Mouse (Mus musculus) left cerebral cortex, adult 8-10 months (tissue): ENCODE results near the gene Pak1ip1. TPM values are rescaled to one million over a fixed set of nuclear protein-coding genes. Genes with fewer than 3 reads are reported as not detected.

Source experiments
- DNase-seq, 2 experiments: peaks; one replicate each; pipeline ENCODE4 v3.0.0; 2022; ENCODE audit warnings: low spot score in 2 of 2
- total RNA-seq, 4 experiments: library from RNA; stranded (reverse); gene quantifications; 2 replicates each; pipeline ENCODE4 v1.2.4; 2022

The Pak1ip1 gene
- total RNA-seq, 4 experiments from 2014 or later, result 37.6 to 41.1 (median 40.2) TPM

DNA sequence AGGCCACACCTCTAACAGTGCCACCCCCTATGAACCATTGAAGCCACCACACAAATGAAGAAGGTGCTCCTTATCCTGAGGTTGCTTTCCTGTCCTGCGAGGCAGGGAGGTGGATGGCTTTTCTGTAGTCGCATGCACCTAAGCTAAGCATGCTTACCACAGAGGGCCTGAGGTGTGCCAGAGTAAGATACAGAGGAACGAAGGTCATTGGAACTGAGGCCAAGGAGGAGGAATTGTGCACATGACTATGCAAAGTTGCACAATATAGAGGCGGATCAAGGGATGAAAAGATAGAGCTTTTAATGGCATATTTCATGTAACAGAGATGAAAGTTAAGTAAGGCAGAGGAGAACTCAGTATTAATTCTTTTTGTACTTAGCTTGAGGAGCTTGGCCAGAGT lies 5.4 kb downstream of the Pak1ip1 start:
- no peak for DNase-seq

DNA sequence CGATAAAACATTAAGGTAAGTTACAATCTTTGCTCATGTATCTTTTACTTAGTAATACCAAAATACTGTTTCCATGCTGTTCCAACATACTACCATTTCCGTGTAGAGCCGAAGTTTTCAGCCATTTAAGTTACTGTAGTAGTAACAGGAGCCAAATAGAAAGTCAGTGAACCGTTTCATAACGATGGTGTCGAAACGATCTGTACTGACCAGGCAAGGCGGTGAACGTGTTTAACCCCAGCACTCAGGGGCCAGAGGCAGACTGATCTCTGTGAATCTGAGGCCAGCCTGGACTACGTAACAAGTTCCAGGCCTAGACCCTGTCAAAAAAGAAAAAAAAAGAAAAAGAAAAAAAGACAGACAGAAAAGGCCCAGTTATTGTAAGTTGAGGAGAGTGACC lies 7.4 kb downstream of the Pak1ip1 start:
- no peak for DNase-seq

DNA sequence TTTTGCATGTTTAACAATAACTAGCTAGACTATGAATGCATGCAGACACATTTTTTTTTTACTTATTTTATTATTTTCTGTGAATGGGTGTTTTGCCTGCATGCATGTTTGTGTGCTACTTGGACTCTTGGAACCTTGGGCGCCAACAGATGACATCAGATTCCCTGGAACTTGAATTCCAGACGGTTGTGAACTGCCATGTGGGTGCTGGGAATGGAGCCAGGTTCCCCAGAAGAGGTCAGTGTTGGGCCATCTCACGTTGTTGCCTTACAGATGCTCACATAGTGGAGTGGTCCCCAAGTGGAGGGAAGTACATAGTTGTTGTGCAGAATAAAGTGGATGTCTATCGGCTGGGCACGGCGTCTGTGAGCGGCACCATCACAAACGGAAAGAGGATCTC lies 8.1 kb downstream of the Pak1ip1 start:
- DNase-seq, result no peak

GRCm38 (mm10) chr13:41015829-41016634 lies 15.2 kb downstream of the Pak1ip1 start, which contains the start of gene Tmem14c:
Gene Tmem14c (plus strand): TSS chr13:41016292.
- peak; percentile 87 to 90 for DNase-seq

- DNase-seq, result no peak
These were observed 16.1 kb downstream of the Pak1ip1 start for GRCm38 (mm10) chr13:41016797-41017405.

- DNase-seq, result no peak
These were observed 17.0 kb downstream of the Pak1ip1 start for GRCm38 (mm10) chr13:41017832-41018231.

GRCm38 (mm10) chr13:41018236-41018635 lies 17.4 kb downstream of the Pak1ip1 start:
- DNase-seq, result no peak

GRCm38 (mm10) chr13:41018756-41019591 lies 18.2 kb downstream of the Pak1ip1 start:
- no peak for DNase-seq

DNA sequence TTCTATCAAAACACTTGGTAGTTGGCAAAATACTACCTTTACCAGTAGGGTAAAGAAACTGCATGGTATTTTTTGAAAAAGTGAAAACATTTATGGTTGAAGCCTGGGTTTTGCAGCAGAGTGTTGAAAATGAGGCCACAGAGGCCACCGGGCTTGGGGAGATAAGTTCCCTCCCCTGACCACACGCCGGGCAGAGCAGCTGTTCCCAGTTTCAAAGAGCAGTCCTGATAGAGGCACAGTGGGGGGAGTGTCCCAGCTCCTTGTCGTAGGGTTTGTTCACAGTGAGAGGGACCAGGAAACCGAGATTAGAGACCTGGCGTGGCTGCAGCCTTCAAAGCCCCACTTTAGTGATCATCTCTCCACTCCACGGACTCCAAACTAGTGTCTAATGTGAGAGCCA lies 19.7 kb downstream of the Pak1ip1 start:
- DNase-seq, result no peak

DNA sequence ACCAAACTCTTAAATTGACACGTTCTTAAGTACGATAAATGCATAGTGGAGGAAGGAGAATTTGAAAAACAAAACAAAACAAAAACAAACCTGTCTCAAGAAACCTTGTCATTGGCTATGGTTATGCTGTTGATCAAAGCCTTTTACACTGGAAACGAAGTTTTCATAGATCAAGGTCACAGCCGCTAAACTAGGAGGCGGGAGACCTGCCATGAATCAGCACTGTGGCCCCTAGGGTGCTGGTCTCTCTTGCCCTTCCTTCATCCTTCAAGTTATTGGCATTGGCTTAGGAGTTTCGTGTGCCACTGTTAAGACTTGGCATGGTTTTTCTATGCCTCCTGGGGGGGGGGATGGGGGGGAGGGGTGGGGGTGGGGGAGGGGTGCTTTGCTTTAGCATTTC lies 20.8 kb downstream of the Pak1ip1 start:
- no peak for DNase-seq

- DNase-seq, result no peak
These were observed 21.3 kb downstream of the Pak1ip1 start for GRCm38 (mm10) chr13:41022099-41022498.

GRCm38 (mm10) chr13:41030098-41030497 lies 29.3 kb downstream of the Pak1ip1 start:
- no peak for DNase-seq

DNA sequence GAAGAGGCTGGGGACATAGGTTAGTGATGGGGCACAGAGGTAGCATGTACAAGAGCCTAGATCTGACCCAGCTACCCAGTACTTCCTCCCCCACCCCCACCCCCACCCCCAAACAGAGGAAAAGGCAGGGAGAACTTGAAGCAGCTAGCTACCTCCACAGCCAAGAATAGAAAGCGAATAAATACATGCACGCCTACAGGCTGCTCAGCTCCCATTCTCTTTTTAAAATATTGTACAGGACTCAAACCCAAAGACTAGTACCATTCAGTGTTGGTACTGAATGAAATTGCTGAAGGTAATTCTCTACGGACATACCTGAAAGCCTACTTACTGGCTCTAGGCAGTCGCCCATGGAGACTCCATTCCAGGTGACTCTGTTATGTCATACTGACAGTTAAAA lies 41.7 kb downstream of the Pak1ip1 start:
- no peak for DNase-seq

- DNase-seq, result no peak
These were observed 45.1 kb downstream of the Pak1ip1 start for GRCm38 (mm10) chr13:41045901-41046300.

DNA sequence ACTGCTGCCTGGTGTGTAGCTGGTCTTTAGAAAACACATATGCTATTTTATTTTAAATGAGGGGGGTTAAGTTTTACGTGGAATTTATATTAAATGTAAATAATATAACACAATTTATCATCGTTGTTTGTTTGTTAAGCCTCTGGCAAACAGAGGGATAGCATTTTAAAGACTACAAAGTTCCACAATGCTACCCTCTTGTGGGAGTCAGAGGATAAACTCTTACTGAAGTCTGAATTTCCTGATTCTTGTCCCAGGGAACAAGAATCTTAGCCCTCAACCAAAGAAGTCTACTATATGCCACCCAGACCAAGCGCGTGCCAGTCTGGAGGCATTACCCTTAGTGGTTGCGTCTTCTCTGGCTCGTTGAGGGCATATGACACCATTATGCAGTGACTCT lies 46.5 kb downstream of the Pak1ip1 start:
- DNase-seq, result no peak

DNA sequence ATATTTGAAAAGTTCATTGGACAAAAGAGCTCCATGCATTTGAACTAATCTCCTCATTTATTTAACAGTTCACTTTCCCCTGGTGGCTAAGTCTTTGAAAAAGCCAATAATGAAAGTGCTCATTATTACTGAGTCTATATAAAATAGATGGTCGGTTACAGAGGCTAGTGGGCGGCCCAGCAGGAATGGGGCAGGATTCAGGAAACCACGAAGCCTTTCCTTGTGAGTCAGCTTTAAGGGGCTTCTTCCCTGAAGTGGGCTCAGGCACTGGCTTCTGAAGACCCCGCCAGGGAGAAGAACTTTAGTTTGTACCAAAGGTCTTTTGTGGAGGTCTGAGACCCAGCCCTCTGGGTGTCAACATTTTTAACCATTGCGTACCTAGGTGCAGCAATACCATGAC lies 51.1 kb downstream of the Pak1ip1 start:
- DNase-seq, result no peak

Other genes starting within 250 kb of the Pak1ip1 start
- 10 to 100 TPM; 21.5 to 24.5 (median 23.5) TPM for gene Gcnt2, start 141.3 kb upstream of the Pak1ip1 start, total RNA-seq
- gene Tmem14c, start 15.3 kb downstream of the Pak1ip1 start, total RNA-seq, result 10 to 100 TPM; 51.1 to 58.5 (median 56.2) TPM
- 1 to 10 TPM; 3.1 to 3.7 (median 3.2) TPM for gene Mak, start 78.7 kb downstream of the Pak1ip1 start, total RNA-seq
- not detected for gene Gcm2, start 110.0 kb downstream of the Pak1ip1 start, total RNA-seq
- under 1 TPM in 3 of 4 experiments, not detected in 1; 0.37 to 0.49 (median 0.44) TPM for gene Sycp2l, start 113.3 kb downstream of the Pak1ip1 start, total RNA-seq
- 10 to 100 TPM; 11.7 to 15.7 (median 14.4) TPM for gene Elovl2, start 219.4 kb downstream of the Pak1ip1 start, total RNA-seq
- gene Smim13, start 248.8 kb downstream of the Pak1ip1 start, total RNA-seq, result 100 to 1,000 TPM; 147 to 172 (median 158) TPM